Mouse (Mus musculus) adrenal gland, adult 8-10 months (tissue): ENCODE measurements around the gene Epm2aip1. TPM values are rescaled to one million over a fixed set of nuclear protein-coding genes. Genes with fewer than 3 reads are reported as not detected.

Experiments
- total RNA-seq, 4 experiments: library from RNA; stranded (reverse); gene quantifications; 2 replicates each; pipeline ENCODE4 v1.2.4; 2022

The Epm2aip1 gene
- total RNA-seq, 4 experiments from 2014 or later = 53.3 to 64.1 (median 57.7) TPM

Other genes starting within 250 kb of the Epm2aip1 start
- gene Ccrl2, start 214.4 kb upstream of the Epm2aip1 start, total RNA-seq = 10 to 100 TPM in 2 of 4 experiments, 1 to 10 TPM in 2; 5.4 to 12.8 (median 9.8) TPM
- 10 to 100 TPM; 49.1 to 60.0 (median 53.9) TPM for gene Lrrfip2, start 154.3 kb upstream of the Epm2aip1 start, total RNA-seq
- gene Mlh1, start 138 bp upstream of the Epm2aip1 start, total RNA-seq = 10 to 100 TPM; 14.7 to 31.2 (median 24.7) TPM
- gene Trank1, start 39.8 kb downstream of the Epm2aip1 start, total RNA-seq = 100 to 1,000 TPM in 2 of 4 experiments, 10 to 100 TPM in 2; 44.9 to 312 (median 173) TPM
- 1 to 10 TPM in 3 of 4 experiments, under 1 TPM in 1; 0.75 to 1.8 (median 1.6) TPM for gene Dclk3, start 167.2 kb downstream of the Epm2aip1 start, total RNA-seq